Mouse (Mus musculus) layer of hippocampus, postnatal 14 days (tissue): ENCODE results near the gene 4932438H23Rik. TPM values are rescaled to one million over a fixed set of nuclear protein-coding genes. Genes with fewer than 3 reads are reported as not detected.

ENCODE experiments used
- DNase-seq, 2 experiments: peaks; one replicate each; pipeline ENCODE4 v3.0.0; 2021 to 2022; ENCODE audit warnings: low spot score in 2 of 2, mixed read lengths in 1 of 2
- total RNA-seq, 2 experiments: library from RNA; stranded (reverse); gene quantifications; 2 replicates each; pipeline ENCODE4 v1.2.3; 2021

4932438H23Rik gene
- total RNA-seq, 2 experiments from 2014 or later: 1.8 to 2.0 TPM

DNA sequence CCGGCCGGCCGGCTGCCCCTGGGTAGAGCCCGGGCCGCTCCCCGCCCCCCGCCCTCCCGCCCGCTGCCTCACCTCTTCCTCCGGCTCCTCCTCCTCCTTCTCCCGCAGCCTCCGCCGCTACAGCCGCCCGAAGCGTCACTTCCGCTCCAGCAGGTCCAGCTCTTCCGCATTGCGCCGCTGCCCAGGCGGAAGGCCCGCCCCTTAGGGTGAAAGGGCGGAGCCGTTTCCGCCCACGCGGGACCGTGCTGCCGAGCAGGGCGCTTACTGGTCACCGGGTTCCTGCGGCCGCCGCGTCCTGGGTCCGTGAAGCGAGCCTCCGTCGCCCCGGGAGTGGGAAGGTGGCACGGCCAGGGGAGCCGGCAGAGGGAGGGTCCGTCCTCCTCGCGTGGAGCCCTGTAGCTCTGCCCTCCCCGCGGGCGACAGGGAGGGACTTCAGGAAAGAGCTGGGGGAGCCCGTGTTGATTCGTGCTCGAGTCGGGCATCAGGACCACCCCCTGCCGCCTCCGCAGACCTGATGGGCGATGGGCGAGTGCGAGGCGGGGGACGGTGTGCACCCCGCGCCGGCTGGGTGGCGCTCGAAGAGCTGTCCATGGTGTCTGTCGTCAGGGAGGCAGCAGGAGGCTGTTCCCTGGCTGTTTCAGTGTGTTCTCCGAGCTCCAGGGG lies 83.8 kb downstream of the 4932438H23Rik start, which contains the start of gene Synj1:
TSS of gene Synj1 (minus strand) at position 288 of the 663 bp plus-strand sequence.
- DNase-seq: peak; percentile 93 to 95

DNA sequence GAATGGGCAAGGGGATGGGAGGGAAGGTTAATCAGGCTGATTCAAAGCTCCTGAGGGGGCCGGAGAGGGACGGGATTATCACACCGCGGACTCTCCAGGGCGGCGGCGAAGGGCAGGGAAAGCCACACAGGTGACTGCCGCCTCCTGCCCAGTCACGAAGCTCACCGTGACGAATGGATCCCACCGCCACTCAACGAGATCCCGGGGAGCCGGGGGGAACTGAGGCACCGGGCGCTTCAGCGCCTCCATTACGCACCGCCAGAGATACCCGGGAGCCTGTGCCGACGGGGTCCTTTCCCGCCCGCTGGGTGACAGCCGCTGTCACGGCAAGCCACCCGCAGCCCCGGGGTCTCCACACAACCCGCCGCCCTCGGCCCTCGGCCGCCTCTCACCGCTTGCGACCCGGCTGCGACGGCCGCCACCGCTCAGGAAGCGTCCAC lies 84.3 kb downstream of the 4932438H23Rik start:
- peak in 1 of 2 experiments; percentile 68 for DNase-seq

DNA sequence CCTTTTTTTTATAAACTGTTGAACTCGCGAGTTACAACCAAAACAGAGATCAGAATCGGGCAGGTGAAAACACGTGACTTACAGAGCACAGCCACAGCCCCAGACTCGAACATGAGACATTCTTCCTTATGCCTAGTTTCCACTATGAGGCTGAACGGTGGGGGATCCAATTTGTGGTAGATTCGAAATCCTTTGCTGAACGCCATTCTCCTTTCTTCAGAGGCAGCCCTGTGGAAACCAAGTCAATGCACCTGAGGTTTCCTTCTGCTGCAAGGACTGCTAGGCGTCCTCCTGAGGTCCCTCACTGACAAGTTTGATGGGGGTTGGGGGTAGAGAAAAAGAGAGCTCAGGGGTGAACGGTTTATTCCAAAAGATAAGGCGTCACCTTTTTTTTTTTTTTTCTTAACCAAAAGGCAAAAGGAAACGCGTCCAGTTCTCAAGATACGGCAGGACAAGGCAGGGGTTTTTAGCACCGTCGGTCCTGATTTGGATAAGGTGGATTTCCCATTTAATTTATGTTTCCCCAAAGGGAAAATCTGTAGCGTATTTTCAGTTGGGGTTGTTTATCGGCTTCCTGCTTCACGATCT lies 84.9 kb downstream of the 4932438H23Rik start:
- peak in 1 of 2 experiments; percentile 19 for DNase-seq

DNA sequence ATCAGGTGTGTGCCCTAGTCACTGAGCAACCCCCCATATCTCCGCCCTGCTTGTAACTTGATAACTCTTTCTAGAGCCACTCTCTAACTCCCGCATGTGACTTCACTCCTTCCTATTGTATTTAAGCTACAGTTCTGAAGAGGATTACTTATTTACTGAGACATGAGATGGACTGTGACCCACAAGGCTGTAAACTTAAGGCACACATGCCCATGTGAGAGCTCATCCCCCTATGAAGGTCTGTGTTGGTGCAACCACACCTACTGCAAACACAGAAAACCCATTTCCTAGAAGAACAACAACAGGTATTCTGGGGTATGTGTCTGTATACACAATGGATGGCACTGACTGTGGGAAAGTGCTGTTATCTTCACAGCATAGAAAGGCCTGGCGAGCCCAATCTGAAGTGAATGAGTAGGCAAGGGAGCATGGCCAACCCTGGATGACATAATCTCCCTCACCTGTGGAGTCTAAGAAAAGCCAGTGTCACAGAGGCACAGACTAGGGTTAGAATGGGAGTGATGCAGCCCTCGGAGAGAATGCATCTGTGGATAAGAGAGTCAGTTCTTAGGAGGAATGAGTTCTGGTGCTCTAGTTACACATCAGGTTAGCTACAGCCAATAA lies 89.9 kb downstream of the 4932438H23Rik start:
- DNase-seq: no peak

Other genes with a start within 250 kb of the 4932438H23Rik start
- gene Cfap298, start 160.0 kb downstream of the 4932438H23Rik start, total RNA-seq: 10 to 100 TPM; 39.9 to 44.5 TPM
- gene Synj1, start 83.8 kb downstream of the 4932438H23Rik start, total RNA-seq: 100 to 1,000 TPM; 358 to 373 TPM
- gene Paxbp1, start 50.6 kb downstream of the 4932438H23Rik start, total RNA-seq: 10 to 100 TPM; 64.1 to 70.3 TPM
- 10 to 100 TPM; 48.5 to 49.1 TPM for gene Olig2, start 130.3 kb upstream of the 4932438H23Rik start, total RNA-seq
- gene Olig1, start 174.7 kb upstream of the 4932438H23Rik start, total RNA-seq: 100 to 1,000 TPM; 200 to 207 TPM